ENCODE assay signal across 8 mouse cellular contexts in genomic region chr8:111745591-111746418, GRCm38 (mm10). TPM values are rescaled to one million over a fixed set of nuclear protein-coding genes. Genes with fewer than 3 reads are reported as not detected.
DNase-seq lines count a peak whose midpoint lies in the region; ATAC-seq and TF ChIP-seq lines count a peak whose summit lies in the region.

No protein-coding gene starts in this region.

- no peak for TF ChIP-seq EP300 in stomach, postnatal 0 days (optimal IDR thresholded peaks at IDR 0.05)

- H3K36me3 ChIP-seq in hindbrain, embryonic 14.5 days (replicated peaks; ENCODE audit: control insufficient read depth, insufficient read depth): no peaks in the 10 kb centered on the region
- no peaks in the 10 kb centered on the region for H3K36me3 ChIP-seq in stomach, postnatal 0 days (ENCODE audit: control insufficient read depth, insufficient read depth, low read length)

- intact Hi-C loops in left cerebral cortex, postnatal 14 days (cut with DNase I): no loop called here

- H3K4me2 ChIP-seq in hindbrain, embryonic 14.5 days (replicated peaks): peak overlapping the region; percentile 29
- peak overlapping the region; percentile 45 for H3K4me2 ChIP-seq in stomach, postnatal 0 days (replicated peaks; ENCODE audit: low read depth)

- H3K9me3 ChIP-seq in hindbrain, embryonic 14.5 days (ENCODE audit: control insufficient read depth, low read length): no peaks in the 10 kb centered on the region
- no peaks in the 10 kb centered on the region for H3K9me3 ChIP-seq in stomach, postnatal 0 days (ENCODE audit: control insufficient read depth, low read length)

- peak overlapping the region; percentile 22; the same call in 1 of the 2 replicates for H3K9ac ChIP-seq in hindbrain, embryonic 14.5 days
- H3K9ac ChIP-seq in stomach, postnatal 0 days (ENCODE audit: low read length): peak overlapping the region; percentile 31

- no peak for TF ChIP-seq POLR2A in cerebellum, adult 2 months (IDR thresholded peaks at IDR 0.05; ENCODE audit: borderline replicate concordance, insufficient read depth, low read length)

- no peak overlapping the region for H3K4me3 ChIP-seq in cerebellum, adult 2 months (replicated peaks; ENCODE audit: insufficient read depth, low read depth, low read length)
- H3K4me3 ChIP-seq in hindbrain, embryonic 14.5 days (replicated peaks; ENCODE audit: low read length): peak overlapping the region; percentile 2; the same call in 1 of the 2 replicates
- peak overlapping the region; percentile 24 for H3K4me3 ChIP-seq in stomach, postnatal 0 days (ENCODE audit: low read depth, low read length)

- no peaks in the 10 kb centered on the region for H3K27me3 ChIP-seq in cerebellum, adult 2 months (ENCODE audit: control insufficient read depth, insufficient read depth, low read length)
- H3K27me3 ChIP-seq in hindbrain, embryonic 14.5 days (ENCODE audit: control insufficient read depth, insufficient read depth, low read length): no peaks in the 10 kb centered on the region
- no peaks in the 10 kb centered on the region for H3K27me3 ChIP-seq in stomach, postnatal 0 days (ENCODE audit: control insufficient read depth, insufficient read depth, low read length)

- no peak overlapping the region for H3K27ac ChIP-seq in cerebellum, adult 2 months (ENCODE audit: insufficient read depth, low read length)
- peak overlapping the region; percentile 39; the same call in 1 of the 2 replicates for H3K27ac ChIP-seq in hindbrain, embryonic 14.5 days
- H3K27ac ChIP-seq in stomach, postnatal 0 days (replicated peaks): peak overlapping the region; percentile 90

- TF ChIP-seq CTCF in cerebellum, adult 2 months (IDR thresholded peaks at IDR 0.05; ENCODE audit: borderline replicate concordance, insufficient read depth, low read depth, low read length): no peak
- 0 out of 2 replicates have a peak, but pooled peaks have one; percentile 17 for TF ChIP-seq CTCF in stomach, postnatal 0 days (IDR thresholded peaks at IDR 0.05; ENCODE audit: low read depth)

- WGBS in cerebellum, adult 2 months: 11% methylated on average over 23 of the region's 23 CpGs
- WGBS in hindbrain, embryonic 14.5 days: 6% methylated on average over 23 of the region's 23 CpGs
- WGBS in stomach, postnatal 0 days: 3% methylated on average over 23 of the region's 23 CpGs

- peak; percentile 60; the same call in 1 of the 2 replicates for ATAC-seq in hindbrain, embryonic 14.5 days (ENCODE audit: low FRiP score)
- peak; percentile 35; the same call in 1 of the 2 replicates for ATAC-seq in megakaryocyte, adult 5-6 weeks (ENCODE audit: poor library complexity, severe bottlenecking)
- ATAC-seq in stomach, postnatal 0 days (ENCODE audit: low FRiP score, low TSS enrichment): peak; percentile 69

- H3K4me1 ChIP-seq in cerebellum, adult 2 months (ENCODE audit: control insufficient read depth, insufficient read depth, low read length): peaks cover 29% of the 10 kb centered on the region
- peaks cover 43% of the 10 kb centered on the region for H3K4me1 ChIP-seq in hindbrain, embryonic 14.5 days (replicated peaks; ENCODE audit: control insufficient read depth, insufficient read depth, low read length)
- peaks cover 16% of the 10 kb centered on the region for H3K4me1 ChIP-seq in stomach, postnatal 0 days (replicated peaks; ENCODE audit: control insufficient read depth, insufficient read depth)

- DNase-seq in left cerebral cortex, adult 18-20 months (ENCODE audit: low spot score in 2 of 2): peak; percentile 56 to 62
- no peak for DNase-seq in left cerebral cortex, adult 11 months (ENCODE audit: low spot score)
- peak; percentile 62 to 64 for DNase-seq in cerebellum, adult 2 months
- DNase-seq in forelimb bud, embryonic 11.5 days (ENCODE audit: low read depth, low spot score): peak; percentile 36
- DNase-seq in hindbrain, embryonic 14.5 days (ENCODE audit: low spot score): peak; percentile 67
- DNase-seq in left cerebral cortex, postnatal 14 days (ENCODE audit: low spot score in 2 of 2): peak; percentile 66 to 78
- DNase-seq in stomach, postnatal 0 days (ENCODE audit: low spot score): peak; percentile 86

RNA-seq across cellular contexts. Expression of gene Bcar1, which starts 2.2 kb away (rescaled TPM):
- total RNA-seq in left cerebral cortex, adult 18-20 months (2021): 10 to 100 TPM; 51.1 to 51.3 TPM
- 129 and 146 TPM in 2 replicates for polyA plus RNA-seq in cerebellum, adult 2 months (2012; rRNA removed)
- polyA plus RNA-seq in hindbrain, embryonic 14.5 days (2014; fragmentation: Nextera tagmentation; extraction: Ambion mirVana): 49.1 and 52.1 TPM in 2 replicates
- total RNA-seq in left cerebral cortex, postnatal 14 days (2021): 10 to 100 TPM; 47.5 to 53.7 TPM
- total RNA-seq in megakaryocyte, adult 5-6 weeks (2015): 0.21 TPM in 1 of 2 replicates, not detected in the other
- total RNA-seq in megakaryocyte, adult 5-6 weeks (2017): not detected in 2 replicates
- 22.6 and 27.4 TPM in 2 replicates for polyA plus RNA-seq in stomach, postnatal 0 days (2015; fragmentation: Nextera tagmentation; extraction: Ambion mirVana)

RNA-seq across cellular contexts. Expression of gene Ctrb1, which starts 55.0 kb away (rescaled TPM):
- not detected for total RNA-seq in left cerebral cortex, adult 18-20 months (2021)
- polyA plus RNA-seq in cerebellum, adult 2 months (2012; rRNA removed): 0.29 and 0.33 TPM in 2 replicates
- not detected in 2 replicates for polyA plus RNA-seq in hindbrain, embryonic 14.5 days (2014; fragmentation: Nextera tagmentation; extraction: Ambion mirVana)
- total RNA-seq in left cerebral cortex, postnatal 14 days (2021): not detected
- total RNA-seq in megakaryocyte, adult 5-6 weeks (2015): not detected in 2 replicates
- total RNA-seq in megakaryocyte, adult 5-6 weeks (2017): not detected in 2 replicates
- polyA plus RNA-seq in stomach, postnatal 0 days (2015; fragmentation: Nextera tagmentation; extraction: Ambion mirVana): 20.2 and 24.1 TPM in 2 replicates

Comparison
In these comparisons a context has a peak if more than half of its experiments do, and no peak if none do; other contexts are left out.
1. RNA of gene Bcar1, which starts 2.2 kb away (total RNA-seq): 47.5 to 53.7 TPM in left cerebral cortex, postnatal 14 days and 51.1 to 51.3 TPM in left cerebral cortex, adult 18-20 months; 0.21 TPM in megakaryocyte, adult 5-6 weeks; every median in the first group is over 10 times any median in the second.
2. Peak in every context shown above with its lines, with median percentiles within 50 percentile points of each other: ATAC-seq.